Mouse (Mus musculus): ENCODE results near the gene Vmn1r201.

Vmn1r201 gene

DNA sequence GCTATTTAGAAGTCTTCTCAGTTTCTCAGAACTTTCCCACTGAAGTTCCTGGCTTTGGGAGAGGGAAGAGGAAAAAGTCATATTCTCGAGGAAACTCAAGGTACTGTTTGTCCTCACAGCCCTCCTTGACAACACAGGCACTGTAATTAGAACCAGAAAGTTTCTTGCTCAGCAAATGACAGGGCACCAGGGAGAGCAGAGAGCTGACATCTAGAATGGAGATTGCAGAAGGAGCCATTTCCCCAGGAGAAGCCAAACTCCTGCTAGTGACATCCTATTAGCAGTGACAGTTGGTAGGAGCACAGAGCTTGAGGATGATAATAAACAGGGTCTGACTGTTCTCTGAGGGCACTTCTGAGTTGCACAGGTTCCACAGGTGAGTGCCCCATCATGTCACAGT lies at the start of gene Vmn1r201:
Gene Vmn1r201 (plus strand): TSS at position 301 of the 400 bp plus-strand sequence.
- DNase-seq (ENCODE audit: low spot score): no peak

DNA sequence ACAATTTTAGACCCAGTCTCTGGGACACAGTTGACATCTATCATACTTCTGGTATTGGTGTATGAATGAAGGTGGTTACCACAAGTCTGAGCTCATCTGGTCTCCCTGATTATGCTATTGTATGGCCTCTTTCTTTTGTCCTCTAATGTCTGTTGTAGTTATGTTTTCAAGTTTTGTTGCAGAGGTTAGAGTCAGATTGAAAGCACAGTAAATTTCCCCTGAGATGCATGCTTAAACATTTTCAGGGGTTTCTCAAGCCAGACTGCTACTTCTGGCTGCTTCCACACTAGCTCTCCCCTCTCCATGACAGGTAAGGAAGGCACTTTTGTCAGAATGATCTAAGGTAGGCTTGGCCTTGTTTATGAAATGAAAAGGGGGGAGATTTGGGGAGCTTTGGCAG lies 16.6 kb upstream of the Vmn1r201 start:
- DNase-seq (ENCODE audit: low spot score): no peak

DNA sequence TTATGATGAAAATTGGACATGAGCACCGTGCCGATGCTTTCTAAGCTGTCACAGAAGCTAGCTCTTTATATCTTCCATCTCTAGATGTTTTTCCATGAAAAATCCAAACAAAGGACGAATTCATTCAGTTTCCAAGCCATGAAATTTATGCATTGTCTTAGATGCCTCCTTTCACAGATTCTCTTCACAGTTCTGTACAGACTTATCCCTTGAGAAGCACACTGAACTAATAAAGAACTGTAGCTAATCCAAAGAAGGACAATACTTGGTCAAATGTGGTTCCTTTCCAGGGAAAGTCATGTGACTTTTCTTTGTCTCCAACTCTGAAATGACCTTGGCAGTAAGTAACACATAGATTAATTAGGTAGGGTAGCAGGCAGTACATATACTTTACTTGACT lies 30.7 kb downstream of the Vmn1r201 start:
- DNase-seq (ENCODE audit: low spot score): no peak

DNA sequence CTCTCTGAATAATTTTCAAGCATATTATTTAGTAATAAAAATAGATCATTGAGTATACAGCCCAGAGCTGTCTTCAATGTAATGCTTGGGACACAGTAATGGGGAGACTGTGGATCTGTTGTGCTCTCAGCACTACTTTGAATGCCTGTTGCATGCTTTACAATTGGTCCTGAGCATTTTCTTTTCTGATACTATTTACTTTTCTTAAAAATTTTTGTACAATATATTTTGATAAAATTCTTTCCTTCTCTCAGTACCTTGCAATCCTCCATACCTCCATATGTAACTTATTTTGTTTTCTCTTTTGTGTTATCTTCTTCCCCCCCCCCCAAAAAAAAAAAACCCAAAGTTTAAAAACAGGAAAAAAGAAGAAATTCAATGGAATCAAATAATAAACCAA lies 33.6 kb downstream of the Vmn1r201 start, which contains the start of gene Vmn1r202:
Gene Vmn1r202 (minus strand): TSS at position 101 of the 400 bp plus-strand sequence.
- DNase-seq (ENCODE audit: low spot score): no peak

DNA sequence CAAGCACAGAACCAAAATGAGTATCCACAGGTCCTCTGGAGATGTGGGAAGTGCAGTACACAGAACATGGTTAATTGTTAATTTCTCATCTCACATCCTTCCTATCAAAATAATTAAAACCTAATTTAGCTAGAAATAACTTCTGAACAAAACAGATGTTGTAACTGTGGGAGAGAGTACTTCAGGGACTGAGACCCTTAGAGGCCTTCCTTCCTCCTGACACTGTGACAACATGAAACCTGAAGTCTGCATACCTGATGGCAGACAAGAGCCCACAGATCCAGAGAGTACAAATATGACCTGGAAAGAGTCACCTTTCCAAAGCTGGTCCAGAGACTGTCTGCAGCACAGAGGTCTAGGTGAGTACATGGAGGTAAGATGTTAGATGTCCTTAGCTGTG lies 46.1 kb downstream of the Vmn1r201 start, which contains the start of gene Vmn1r203:
Gene Vmn1r203 (plus strand): TSS at position 301 of the 400 bp plus-strand sequence.
- DNase-seq (ENCODE audit: low spot score): no peak

Measured in lung, postnatal 25 days (tissue).